Mouse (Mus musculus): Measurements from ENCODE around the gene Rnf186. TPM values are rescaled to one million over a fixed set of nuclear protein-coding genes. Genes with fewer than 3 reads are reported as not detected.

The Rnf186 gene
- polyA plus RNA-seq, 1 experiment from 2014 or later: 24.8 TPM

DNA sequence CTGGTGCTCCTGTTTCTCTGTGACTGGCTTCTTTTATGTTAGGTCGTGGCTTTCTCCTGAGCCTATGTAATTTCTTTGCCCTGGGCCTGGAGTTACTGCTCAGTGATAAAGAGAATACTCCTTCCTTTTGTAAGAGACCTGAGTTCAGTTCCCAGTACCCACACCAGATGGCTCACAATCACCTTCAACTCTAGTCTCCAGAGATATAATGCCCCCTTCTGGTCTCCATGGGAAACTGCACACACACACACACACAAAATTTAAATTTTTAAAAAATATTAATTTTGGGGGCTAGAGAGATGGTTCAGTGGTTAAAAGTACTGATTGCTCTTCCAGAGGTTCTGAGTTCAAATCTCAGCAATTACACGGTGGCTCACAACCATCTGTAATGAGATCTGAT, 18.7 kb upstream of the Rnf186 start:
- DNase-seq (ENCODE audit: low spot score) (no peak), ATAC-seq (ENCODE audit: low FRiP score, low TSS enrichment) (no peak)
- Histone ChIP-seq H3K27me3 (ENCODE audit: control insufficient read depth, insufficient read depth, low read length) (no peaks in the 10 kb centered on the region), H3K36me3 (ENCODE audit: control insufficient read depth, insufficient read depth, low read length) (no peaks in the 10 kb centered on the region), H3K4me3 (ENCODE audit: low read depth, low read length) (no peak overlapping the region), H3K4me1 (replicated peaks; ENCODE audit: control insufficient read depth, insufficient read depth) (no peaks in the 10 kb centered on the region), H3K4me2 (replicated peaks; ENCODE audit: low read depth) (no peak overlapping the region), H3K27ac (replicated peaks) (no peak overlapping the region), H3K9me3 (ENCODE audit: control insufficient read depth, low read length) (no peaks in the 10 kb centered on the region), H3K9ac (ENCODE audit: low read length) (no peak overlapping the region)
- no peak for TF ChIP-seq EP300 (optimal IDR thresholded peaks at IDR 0.05)
- TF ChIP-seq CTCF (IDR thresholded peaks at IDR 0.05; ENCODE audit: low read depth): peak; percentile 29; the same call in 1 of the 2 replicates
- 75% methylated on average over 2 of the region's 2 CpGs for WGBS

DNA sequence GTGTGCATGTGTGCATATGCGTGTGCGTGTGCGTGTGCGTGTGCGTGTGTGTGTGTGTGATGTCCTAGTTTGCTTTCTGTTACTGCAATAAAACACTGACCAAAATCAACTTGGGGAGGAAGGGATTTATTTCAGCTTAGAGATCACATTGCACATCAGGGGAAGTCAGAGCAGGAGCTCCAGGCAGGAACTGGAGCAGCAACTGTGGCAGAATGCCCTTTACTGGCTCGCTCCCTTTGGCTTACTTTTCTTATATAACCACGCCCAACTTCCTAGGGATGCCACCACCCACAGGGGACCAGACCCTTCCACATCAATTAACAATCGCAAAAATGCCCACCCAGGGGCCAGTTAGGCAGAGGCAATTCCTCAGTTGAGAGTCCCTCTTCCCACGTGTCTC, 8.3 kb upstream of the Rnf186 start:
- 84% methylated on average over 9 of the region's 9 CpGs for WGBS
- no peak overlapping the region for H3K27ac ChIP-seq (replicated peaks)
- no peak for ATAC-seq (ENCODE audit: low FRiP score, low TSS enrichment)
- no peaks in the 10 kb centered on the region for H3K27me3 ChIP-seq (ENCODE audit: control insufficient read depth, insufficient read depth, low read length)
- H3K4me3 ChIP-seq (ENCODE audit: low read depth, low read length): no peak overlapping the region
- no peak for DNase-seq (ENCODE audit: low spot score)
- no peak overlapping the region for H3K9ac ChIP-seq (ENCODE audit: low read length)
- H3K4me1 ChIP-seq (replicated peaks; ENCODE audit: control insufficient read depth, insufficient read depth): no peaks in the 10 kb centered on the region
- H3K9me3 ChIP-seq (ENCODE audit: control insufficient read depth, low read length): no peaks in the 10 kb centered on the region
- TF ChIP-seq EP300 (optimal IDR thresholded peaks at IDR 0.05): no peak
- H3K4me2 ChIP-seq (replicated peaks; ENCODE audit: low read depth): no peak overlapping the region
- H3K36me3 ChIP-seq (ENCODE audit: control insufficient read depth, insufficient read depth, low read length): no peaks in the 10 kb centered on the region

DNA sequence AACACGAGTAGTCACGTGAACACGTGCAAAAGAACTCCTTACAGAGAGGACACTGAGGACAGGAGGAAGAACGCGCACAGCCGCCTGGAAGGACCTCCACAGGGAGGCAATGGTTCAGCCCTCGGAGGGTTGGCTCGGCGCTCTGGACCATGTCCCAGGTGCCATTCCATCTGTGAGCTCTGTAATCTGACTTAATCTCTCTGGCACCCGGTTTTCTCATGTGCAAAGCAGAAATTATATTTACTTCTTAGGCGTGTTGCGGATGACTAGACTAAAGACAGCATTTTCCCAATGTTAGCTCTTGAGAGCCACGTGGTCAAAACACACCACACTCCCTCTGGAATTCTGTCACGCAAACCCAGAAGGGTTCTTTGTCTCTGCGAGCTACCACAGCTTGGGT, 7.8 kb upstream of the Rnf186 start:
- TF ChIP-seq CTCF (IDR thresholded peaks at IDR 0.05; ENCODE audit: low read depth) (no peak), EP300 (optimal IDR thresholded peaks at IDR 0.05) (no peak)

DNA sequence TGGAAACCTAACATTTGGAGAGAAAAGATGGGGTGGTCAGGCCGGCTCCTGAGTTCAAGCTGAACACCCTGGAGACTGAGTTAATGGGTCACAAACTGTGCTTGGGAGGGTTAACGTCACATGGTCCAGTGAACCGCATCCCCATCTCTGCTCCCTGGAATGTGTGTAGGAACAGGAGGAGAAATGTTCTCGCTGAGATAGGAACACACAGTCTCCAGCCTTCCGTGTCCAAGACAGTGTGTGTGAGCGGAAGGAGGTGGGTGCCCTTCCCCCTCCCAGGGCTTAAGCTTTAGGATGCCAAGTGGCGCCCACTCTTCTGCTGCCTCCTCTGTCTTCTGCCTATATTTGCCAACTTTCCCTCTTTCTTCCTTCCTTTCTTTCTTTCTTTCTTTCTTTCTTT, 7.0 kb upstream of the Rnf186 start:
- no peaks in the 10 kb centered on the region for H3K36me3 ChIP-seq (ENCODE audit: control insufficient read depth, insufficient read depth, low read length)
- H3K4me1 ChIP-seq (replicated peaks; ENCODE audit: control insufficient read depth, insufficient read depth): no peaks in the 10 kb centered on the region
- H3K9me3 ChIP-seq (ENCODE audit: control insufficient read depth, low read length): no peaks in the 10 kb centered on the region
- TF ChIP-seq CTCF (IDR thresholded peaks at IDR 0.05; ENCODE audit: low read depth) (no peak), EP300 (optimal IDR thresholded peaks at IDR 0.05) (no peak)
- H3K27me3 ChIP-seq (ENCODE audit: control insufficient read depth, insufficient read depth, low read length): no peaks in the 10 kb centered on the region
- H3K9ac ChIP-seq (ENCODE audit: low read length): no peak overlapping the region
- H3K4me2 ChIP-seq (replicated peaks; ENCODE audit: low read depth): no peak overlapping the region
- 78% methylated on average over 7 of the region's 7 CpGs for WGBS
- H3K27ac ChIP-seq (replicated peaks): no peak overlapping the region
- H3K4me3 ChIP-seq (ENCODE audit: low read depth, low read length): no peak overlapping the region
- DNase-seq (ENCODE audit: low spot score): no peak
- ATAC-seq (ENCODE audit: low FRiP score, low TSS enrichment): no peak

More for the DNA sequence above, 7.8 kb upstream of the Rnf186 start:
- H3K36me3 ChIP-seq (ENCODE audit: control insufficient read depth, insufficient read depth, low read length): no peaks in the 10 kb centered on the region
- H3K4me2 ChIP-seq (replicated peaks; ENCODE audit: low read depth): no peak overlapping the region
- ATAC-seq (ENCODE audit: low FRiP score, low TSS enrichment) (no peak), DNase-seq (ENCODE audit: low spot score) (no peak)
- no peaks in the 10 kb centered on the region for H3K4me1 ChIP-seq (replicated peaks; ENCODE audit: control insufficient read depth, insufficient read depth)
- no peak overlapping the region for H3K4me3 ChIP-seq (ENCODE audit: low read depth, low read length)
- WGBS: 51% methylated on average over 15 of the region's 15 CpGs
- H3K27ac ChIP-seq (replicated peaks): no peak overlapping the region
- no peaks in the 10 kb centered on the region for H3K27me3 ChIP-seq (ENCODE audit: control insufficient read depth, insufficient read depth, low read length)
- H3K9ac ChIP-seq (ENCODE audit: low read length): no peak overlapping the region
- no peaks in the 10 kb centered on the region for H3K9me3 ChIP-seq (ENCODE audit: control insufficient read depth, low read length)

DNA sequence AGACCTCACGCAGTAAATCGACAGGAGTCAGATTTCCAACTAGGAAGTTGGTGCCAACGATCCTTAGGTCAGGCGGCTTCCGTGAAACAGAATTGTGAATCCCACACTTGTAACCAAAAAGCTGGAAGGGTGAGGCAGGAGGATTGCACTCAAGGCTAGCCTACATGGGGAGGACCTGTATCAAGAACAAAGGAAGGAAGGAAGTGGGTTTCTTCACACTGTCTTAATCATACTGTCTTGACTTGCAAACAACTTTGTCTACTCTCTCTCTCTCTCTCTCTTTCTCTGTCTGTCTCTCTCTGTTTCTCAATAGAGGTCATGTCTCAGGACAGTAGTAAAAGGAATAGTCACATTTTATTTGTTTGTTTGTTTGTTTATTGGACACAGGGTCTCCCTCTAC, 4.2 kb upstream of the Rnf186 start:
- H3K27me3 ChIP-seq (ENCODE audit: control insufficient read depth, insufficient read depth, low read length): no peaks in the 10 kb centered on the region
- ATAC-seq (ENCODE audit: low FRiP score, low TSS enrichment) (no peak), DNase-seq (ENCODE audit: low spot score) (no peak)
- no peaks in the 10 kb centered on the region for H3K9me3 ChIP-seq (ENCODE audit: control insufficient read depth, low read length)
- no peak overlapping the region for H3K9ac ChIP-seq (ENCODE audit: low read length)
- H3K36me3 ChIP-seq (ENCODE audit: control insufficient read depth, insufficient read depth, low read length): no peaks in the 10 kb centered on the region
- 88% methylated on average over 5 of the region's 5 CpGs for WGBS
- no peaks in the 10 kb centered on the region for H3K4me1 ChIP-seq (replicated peaks; ENCODE audit: control insufficient read depth, insufficient read depth)
- no peak overlapping the region for H3K4me2 ChIP-seq (replicated peaks; ENCODE audit: low read depth)
- H3K27ac ChIP-seq (replicated peaks): no peak overlapping the region
- no peak overlapping the region for H3K4me3 ChIP-seq (ENCODE audit: low read depth, low read length)
- no peak for TF ChIP-seq EP300 (optimal IDR thresholded peaks at IDR 0.05)

DNA sequence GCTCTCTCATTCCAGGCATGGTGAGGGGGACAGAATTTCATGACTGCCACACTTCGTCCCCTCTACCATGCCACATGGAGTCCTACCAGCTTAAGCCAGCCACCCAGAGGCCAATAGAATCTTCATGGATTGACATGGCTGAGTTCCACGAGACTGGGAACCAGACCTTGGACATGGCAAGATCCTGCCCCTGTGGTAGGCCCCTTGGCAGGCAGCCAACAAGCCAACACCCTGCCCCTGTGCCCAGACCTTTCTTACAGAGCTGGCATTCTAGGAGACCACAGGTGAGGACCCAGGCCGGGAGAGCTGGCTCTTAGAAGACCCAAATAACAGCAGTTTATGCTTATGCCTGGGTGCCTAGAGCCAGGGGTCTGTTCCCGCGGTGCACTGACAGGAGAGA, 1.0 kb upstream of the Rnf186 start:
- no peaks in the 10 kb centered on the region for H3K9me3 ChIP-seq (ENCODE audit: control insufficient read depth, low read length)

More for the DNA sequence above, 1.0 kb upstream of the Rnf186 start:
- WGBS: 48% methylated on average over 5 of the region's 5 CpGs
- no peaks in the 10 kb centered on the region for H3K27me3 ChIP-seq (ENCODE audit: control insufficient read depth, insufficient read depth, low read length)
- ATAC-seq (ENCODE audit: low FRiP score, low TSS enrichment) (no peak), DNase-seq (ENCODE audit: low spot score) (peak; percentile 78)
- H3K4me2 ChIP-seq (replicated peaks; ENCODE audit: low read depth): no peak overlapping the region
- H3K36me3 ChIP-seq (ENCODE audit: control insufficient read depth, insufficient read depth, low read length): no peaks in the 10 kb centered on the region
- H3K4me3 ChIP-seq (ENCODE audit: low read depth, low read length): no peak overlapping the region
- H3K27ac ChIP-seq (replicated peaks): peak overlapping the region; percentile 35; the same call in 1 of the 2 replicates
- TF ChIP-seq EP300 (optimal IDR thresholded peaks at IDR 0.05) (no peak), CTCF (IDR thresholded peaks at IDR 0.05; ENCODE audit: low read depth) (no peak)
- H3K4me1 ChIP-seq (replicated peaks; ENCODE audit: control insufficient read depth, insufficient read depth): no peaks in the 10 kb centered on the region
- H3K9ac ChIP-seq (ENCODE audit: low read length): no peak overlapping the region

All from stomach, postnatal 0 days (tissue).